Mouse (Mus musculus): ENCODE measurements around the gene Gm20481. TPM values are rescaled to one million over a fixed set of nuclear protein-coding genes. Genes with fewer than 3 reads are reported as not detected.

Gm20481 gene
- polyA plus RNA-seq, 1 experiment from 2014 or later = 0.55 TPM

DNA sequence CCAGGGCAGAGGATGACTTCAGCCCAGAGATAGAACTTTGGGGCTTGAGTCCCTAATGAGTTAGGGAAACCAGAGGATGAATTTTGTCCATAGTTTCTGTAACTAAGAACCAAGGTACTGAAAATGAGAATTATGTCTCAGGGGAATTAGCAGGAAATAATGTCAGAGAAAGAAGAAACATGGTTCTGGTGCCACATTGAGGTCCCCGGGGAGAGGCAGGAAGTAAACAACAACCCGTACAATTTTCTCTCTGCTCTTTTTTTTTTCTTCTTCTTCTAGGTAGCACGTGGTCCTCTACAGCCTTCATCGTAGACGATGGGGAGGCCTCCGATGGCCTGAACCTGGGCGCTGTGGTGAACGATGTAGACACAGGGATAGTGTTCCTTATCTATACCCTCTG, 37.4 kb upstream of the Gm20481 start:
- WGBS = 78% methylated on average over 8 of the region's 8 CpGs

DNA sequence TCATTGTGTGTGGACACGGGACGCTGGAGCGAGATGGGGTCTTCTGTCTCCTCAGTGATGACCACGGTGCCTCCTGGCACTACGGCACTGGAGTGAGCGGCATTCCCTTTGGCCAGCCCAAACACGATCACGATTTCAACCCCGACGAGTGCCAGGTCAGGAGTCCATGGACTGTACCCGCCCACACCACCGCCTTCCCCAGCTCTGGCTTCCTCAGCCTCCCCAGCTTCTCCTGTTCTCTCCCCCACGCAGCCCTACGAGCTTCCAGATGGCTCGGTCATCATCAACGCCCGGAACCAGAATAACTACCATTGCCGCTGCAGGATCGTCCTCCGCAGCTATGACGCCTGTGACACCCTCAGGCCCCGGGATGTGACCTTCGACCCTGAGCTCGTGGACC, 35.7 kb upstream of the Gm20481 start:
- Histone ChIP-seq H3K27me3 (ENCODE audit: control insufficient read depth, insufficient read depth, low read length) (no peaks in the 10 kb centered on the region), H3K9me3 (ENCODE audit: control insufficient read depth, low read length) (no peaks in the 10 kb centered on the region), H3K4me1 (ENCODE audit: control insufficient read depth in 2 of 2, insufficient read depth in 2 of 2, low read length in 2 of 2) (peaks cover 7 to 10% of the 10 kb centered on the region in 2 experiments; a peak in 3 of 4 replicates), H3K4me3 (ENCODE audit: control insufficient read depth in 1 of 2, insufficient read depth in 1 of 2, low read depth in 1 of 2, low read length in 2 of 2) (no peak overlapping the region), H3K4me2 (ENCODE audit: low read length) (no peak overlapping the region), H3K9ac (ENCODE audit: low read length) (no peak overlapping the region), H3K27ac (replicated peaks in 1 of 2; ENCODE audit: control insufficient read depth in 1 of 2, insufficient read depth in 1 of 2, low read depth in 2 of 2, low read length in 2 of 2) (no peak overlapping the region; a peak in 1 of 4 replicates), H3K36me3 (ENCODE audit: control insufficient read depth, insufficient read depth, low read length) (peaks cover 21% of the 10 kb centered on the region)
- WGBS = 70% methylated on average over 24 of the region's 24 CpGs
- ATAC-seq (ENCODE audit: insufficient number of reproducible peaks, insufficient read depth, low FRiP score, low read depth) = no peak

More for the DNA sequence above, 37.4 kb upstream of the Gm20481 start:
- H3K9ac ChIP-seq (ENCODE audit: low read length) = peak overlapping the region; percentile 89
- H3K27ac ChIP-seq (replicated peaks in 1 of 2; ENCODE audit: control insufficient read depth in 1 of 2, insufficient read depth in 1 of 2, low read depth in 2 of 2, low read length in 2 of 2) = no peak overlapping the region
- H3K36me3 ChIP-seq (ENCODE audit: control insufficient read depth, insufficient read depth, low read length) = peaks cover 21% of the 10 kb centered on the region
- no peaks in the 10 kb centered on the region for H3K9me3 ChIP-seq (ENCODE audit: control insufficient read depth, low read length)
- H3K4me2 ChIP-seq (ENCODE audit: low read length) = peak overlapping the region; percentile 99
- peak overlapping the region; percentile 77 to 84; a peak in 2 of 4 replicates for H3K4me3 ChIP-seq (ENCODE audit: control insufficient read depth in 1 of 2, insufficient read depth in 1 of 2, low read depth in 1 of 2, low read length in 2 of 2)
- no peaks in the 10 kb centered on the region for H3K27me3 ChIP-seq (ENCODE audit: control insufficient read depth, insufficient read depth, low read length)
- ATAC-seq (ENCODE audit: insufficient number of reproducible peaks, insufficient read depth, low FRiP score, low read depth) = no peak
- peaks cover 8 to 10% of the 10 kb centered on the region in 2 experiments; a peak in 3 of 4 replicates for H3K4me1 ChIP-seq (ENCODE audit: control insufficient read depth in 2 of 2, insufficient read depth in 2 of 2, low read length in 2 of 2)

DNA sequence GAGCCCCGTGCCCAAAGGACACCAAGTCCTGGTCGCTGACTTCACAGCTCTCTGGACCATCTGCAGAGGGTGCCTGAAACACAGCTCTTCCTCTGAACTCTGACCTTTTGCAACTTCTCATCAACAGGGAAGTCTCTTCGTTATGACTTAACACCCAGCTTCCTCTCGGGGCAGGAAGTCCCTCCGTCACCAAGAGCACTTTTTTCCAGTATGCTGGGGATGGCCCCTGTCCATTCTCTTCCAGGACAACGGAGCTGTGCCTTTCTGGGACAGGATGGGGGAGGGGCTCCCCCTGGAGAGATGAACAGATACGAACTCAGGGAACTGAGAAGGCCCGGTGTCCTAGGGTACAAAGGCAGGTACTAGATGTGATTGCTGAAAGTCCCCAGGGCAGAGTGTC, 34.9 kb upstream of the Gm20481 start:
- Histone ChIP-seq H3K9me3 (ENCODE audit: control insufficient read depth, low read length) (no peaks in the 10 kb centered on the region), H3K36me3 (ENCODE audit: control insufficient read depth, insufficient read depth, low read length) (peaks cover 21% of the 10 kb centered on the region), H3K4me1 (ENCODE audit: control insufficient read depth in 2 of 2, insufficient read depth in 2 of 2, low read length in 2 of 2) (peaks cover 7 to 10% of the 10 kb centered on the region in 2 experiments; a peak in 3 of 4 replicates), H3K4me3 (ENCODE audit: control insufficient read depth in 1 of 2, insufficient read depth in 1 of 2, low read depth in 1 of 2, low read length in 2 of 2) (no peak overlapping the region), H3K4me2 (ENCODE audit: low read length) (no peak overlapping the region; the same call in 1 of the 2 replicates), H3K27ac (replicated peaks in 1 of 2; ENCODE audit: control insufficient read depth in 1 of 2, insufficient read depth in 1 of 2, low read depth in 2 of 2, low read length in 2 of 2) (no peak overlapping the region), H3K27me3 (ENCODE audit: control insufficient read depth, insufficient read depth, low read length) (no peaks in the 10 kb centered on the region), H3K9ac (ENCODE audit: low read length) (no peak overlapping the region)
- 47% methylated on average over 8 of the region's 8 CpGs for WGBS
- no peak for ATAC-seq (ENCODE audit: insufficient number of reproducible peaks, insufficient read depth, low FRiP score, low read depth)

DNA sequence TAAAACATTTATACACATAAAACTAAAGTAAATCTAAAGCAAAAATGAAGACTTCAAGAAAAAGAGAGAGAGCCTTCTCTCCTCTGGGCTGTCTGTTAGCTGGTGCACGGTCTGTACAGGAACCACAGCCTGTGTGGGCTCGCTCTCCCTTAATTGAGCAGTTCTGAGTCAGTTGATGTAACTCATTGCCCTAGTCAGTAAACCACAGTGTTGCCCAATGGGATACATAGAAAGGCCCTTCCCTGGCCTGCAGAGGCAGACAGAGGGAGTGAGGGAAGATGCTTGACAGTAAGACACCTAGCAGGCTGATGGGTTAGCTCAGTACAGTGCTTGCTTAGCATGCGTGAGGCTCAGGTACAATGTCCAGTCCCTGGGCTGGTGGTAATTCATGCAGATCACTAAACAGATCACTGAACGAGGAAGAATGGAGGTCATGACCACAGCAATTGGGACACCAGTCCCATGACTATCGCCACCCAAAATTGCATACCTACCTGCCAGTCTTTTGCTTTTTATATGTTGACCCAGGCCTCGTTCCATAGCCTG, 31.7 kb upstream of the Gm20481 start:
- Histone ChIP-seq H3K27me3 (ENCODE audit: control insufficient read depth, insufficient read depth, low read length) (no peaks in the 10 kb centered on the region), H3K9me3 (ENCODE audit: control insufficient read depth, low read length) (no peaks in the 10 kb centered on the region), H3K4me1 (ENCODE audit: control insufficient read depth in 2 of 2, insufficient read depth in 2 of 2, low read length in 2 of 2) (peaks cover 3 to 6% of the 10 kb centered on the region in 2 experiments; a peak in 2 of 4 replicates), H3K4me2 (ENCODE audit: low read length) (no peak overlapping the region), H3K4me3 (ENCODE audit: control insufficient read depth in 1 of 2, insufficient read depth in 1 of 2, low read depth in 1 of 2, low read length in 2 of 2) (no peak overlapping the region), H3K9ac (ENCODE audit: low read length) (no peak overlapping the region), H3K27ac (replicated peaks in 1 of 2; ENCODE audit: control insufficient read depth in 1 of 2, insufficient read depth in 1 of 2, low read depth in 2 of 2, low read length in 2 of 2) (no peak overlapping the region), H3K36me3 (ENCODE audit: control insufficient read depth, insufficient read depth, low read length) (peaks cover 15% of the 10 kb centered on the region)
- WGBS = 81% methylated on average over 6 of the region's 6 CpGs
- ATAC-seq (ENCODE audit: insufficient number of reproducible peaks, insufficient read depth, low FRiP score, low read depth) = no peak

DNA sequence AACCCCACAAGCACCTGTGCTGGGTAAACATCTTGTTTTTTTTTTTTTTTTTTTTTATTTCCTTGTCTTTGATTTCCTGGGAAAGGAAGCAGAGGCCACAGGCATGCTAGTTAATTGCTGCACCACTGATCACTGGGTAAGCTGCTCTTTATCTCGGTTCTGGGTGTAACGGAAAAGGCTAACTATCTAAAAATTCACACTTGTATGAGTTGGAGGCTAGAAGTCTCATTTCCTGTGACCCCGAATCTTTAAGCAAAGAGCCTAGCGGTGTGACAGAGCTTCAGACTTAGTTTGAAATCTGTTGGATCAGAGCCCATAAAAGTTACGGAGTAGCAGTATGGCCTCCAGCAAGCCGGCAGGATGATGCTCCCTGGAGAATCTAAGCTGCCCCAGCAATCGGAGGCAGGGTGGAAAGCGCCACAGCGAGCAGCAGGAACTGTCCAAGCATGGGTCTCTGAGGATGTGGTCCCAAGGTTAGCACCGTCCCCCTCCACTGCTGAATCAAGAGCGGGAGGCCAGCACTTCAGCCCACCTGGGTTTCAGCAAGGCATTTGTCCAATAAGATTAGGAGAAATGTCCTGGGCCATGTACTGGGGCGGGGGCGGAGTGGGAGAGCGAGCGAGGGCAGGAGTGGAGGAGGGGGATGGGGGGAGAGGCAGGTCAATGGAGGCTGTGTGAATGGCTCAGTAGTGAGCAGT, 28.2 kb upstream of the Gm20481 start:
- H3K9ac ChIP-seq (ENCODE audit: low read length) = peak overlapping the region; percentile 64
- peak overlapping the region; percentile 29 to 31 for H3K4me3 ChIP-seq (ENCODE audit: control insufficient read depth in 1 of 2, insufficient read depth in 1 of 2, low read depth in 1 of 2, low read length in 2 of 2)
- 6% methylated on average over 15 of the region's 15 CpGs for WGBS
- peak overlapping the region; percentile 63 for H3K4me2 ChIP-seq (ENCODE audit: low read length)
- peak; percentile 32; the same call in 1 of the 2 replicates for ATAC-seq (ENCODE audit: insufficient number of reproducible peaks, insufficient read depth, low FRiP score, low read depth)
- H3K9me3 ChIP-seq (ENCODE audit: control insufficient read depth, low read length) = no peaks in the 10 kb centered on the region
- no peaks in the 10 kb centered on the region for H3K27me3 ChIP-seq (ENCODE audit: control insufficient read depth, insufficient read depth, low read length)
- H3K36me3 ChIP-seq (ENCODE audit: control insufficient read depth, insufficient read depth, low read length) = no peaks in the 10 kb centered on the region
- peak overlapping the region; percentile 66 to 75 for H3K27ac ChIP-seq (replicated peaks in 1 of 2; ENCODE audit: control insufficient read depth in 1 of 2, insufficient read depth in 1 of 2, low read depth in 2 of 2, low read length in 2 of 2)
- H3K4me1 ChIP-seq (ENCODE audit: control insufficient read depth in 2 of 2, insufficient read depth in 2 of 2, low read length in 2 of 2) = peaks cover 3 to 10% of the 10 kb centered on the region in 2 experiments; a peak in 2 of 4 replicates

DNA sequence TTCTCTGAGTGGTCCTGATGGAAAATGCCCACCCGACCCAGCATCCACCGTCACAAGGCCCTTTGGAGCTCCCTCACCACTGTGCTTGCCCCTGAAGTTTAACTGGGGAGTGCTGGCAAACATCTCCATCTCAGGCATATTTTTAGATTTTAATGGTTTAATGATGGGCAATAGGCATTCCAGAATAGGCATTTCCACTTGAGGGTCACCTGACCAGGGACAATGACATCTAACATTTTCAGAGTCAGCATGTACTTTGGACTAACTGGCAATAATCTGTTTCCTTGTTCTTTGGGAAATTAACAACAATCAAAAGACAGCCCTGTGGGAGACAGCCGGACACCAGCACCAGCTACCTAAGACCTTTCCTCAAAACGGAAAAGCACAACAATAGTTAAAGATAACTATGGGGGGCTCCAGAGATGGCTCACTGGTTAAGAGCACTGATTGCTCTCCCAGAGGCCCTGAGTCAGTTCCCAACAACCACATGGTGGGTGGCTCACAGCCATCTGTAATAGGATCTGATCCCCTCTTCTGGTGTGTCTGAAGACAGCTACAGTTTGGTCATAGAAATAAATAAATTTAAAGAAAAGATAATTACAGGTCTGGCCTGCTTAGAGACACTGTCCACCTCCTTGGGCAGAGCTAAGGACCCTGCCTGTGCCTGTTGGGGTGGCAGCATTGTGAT, 26.4 kb upstream of the Gm20481 start:
- no peak overlapping the region for H3K4me3 ChIP-seq (ENCODE audit: control insufficient read depth in 1 of 2, insufficient read depth in 1 of 2, low read depth in 1 of 2, low read length in 2 of 2)
- H3K4me2 ChIP-seq (ENCODE audit: low read length) = no peak overlapping the region
- 75% methylated on average over 4 of the region's 4 CpGs for WGBS
- no peaks in the 10 kb centered on the region for H3K27me3 ChIP-seq (ENCODE audit: control insufficient read depth, insufficient read depth, low read length)
- no peaks in the 10 kb centered on the region for H3K36me3 ChIP-seq (ENCODE audit: control insufficient read depth, insufficient read depth, low read length)
- no peak overlapping the region for H3K27ac ChIP-seq (replicated peaks in 1 of 2; ENCODE audit: control insufficient read depth in 1 of 2, insufficient read depth in 1 of 2, low read depth in 2 of 2, low read length in 2 of 2)
- no peak for ATAC-seq (ENCODE audit: insufficient number of reproducible peaks, insufficient read depth, low FRiP score, low read depth)
- H3K9ac ChIP-seq (ENCODE audit: low read length) = no peak overlapping the region
- H3K4me1 ChIP-seq (ENCODE audit: control insufficient read depth in 2 of 2, insufficient read depth in 2 of 2, low read length in 2 of 2) = peaks cover 3 to 10% of the 10 kb centered on the region in 2 experiments; a peak in 2 of 4 replicates
- H3K9me3 ChIP-seq (ENCODE audit: control insufficient read depth, low read length) = no peaks in the 10 kb centered on the region

DNA sequence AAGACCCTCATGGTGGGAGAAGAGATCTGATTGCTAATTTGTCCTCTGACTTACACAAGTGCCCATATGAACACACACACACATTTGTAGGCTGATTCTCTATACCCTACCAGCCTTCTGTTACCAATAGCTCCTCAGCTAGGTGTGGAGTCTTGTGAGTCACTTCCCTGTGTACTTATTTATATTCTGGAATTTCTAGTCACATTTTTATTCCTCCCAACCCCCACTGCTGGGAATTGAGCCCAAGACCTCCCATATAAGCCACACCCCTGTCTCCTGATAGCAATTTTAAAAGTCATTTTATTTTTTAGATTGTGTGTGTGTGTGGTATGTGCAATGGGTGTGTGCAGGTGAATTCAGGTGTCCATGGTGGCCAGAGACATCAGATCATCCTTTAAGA, 25.4 kb upstream of the Gm20481 start:
- H3K27me3 ChIP-seq (ENCODE audit: control insufficient read depth, insufficient read depth, low read length) = no peaks in the 10 kb centered on the region
- H3K9ac ChIP-seq (ENCODE audit: low read length) = no peak overlapping the region; the same call in 1 of the 2 replicates
- no peak for ATAC-seq (ENCODE audit: insufficient number of reproducible peaks, insufficient read depth, low FRiP score, low read depth)
- no peak overlapping the region for H3K4me2 ChIP-seq (ENCODE audit: low read length)
- no peaks in the 10 kb centered on the region for H3K9me3 ChIP-seq (ENCODE audit: control insufficient read depth, low read length)
- H3K27ac ChIP-seq (replicated peaks in 1 of 2; ENCODE audit: control insufficient read depth in 1 of 2, insufficient read depth in 1 of 2, low read depth in 2 of 2, low read length in 2 of 2) = no peak overlapping the region
- peaks cover 3 to 10% of the 10 kb centered on the region in 2 experiments; a peak in 2 of 4 replicates for H3K4me1 ChIP-seq (ENCODE audit: control insufficient read depth in 2 of 2, insufficient read depth in 2 of 2, low read length in 2 of 2)
- H3K4me3 ChIP-seq (ENCODE audit: control insufficient read depth in 1 of 2, insufficient read depth in 1 of 2, low read depth in 1 of 2, low read length in 2 of 2) = no peak overlapping the region
- peaks cover under 1% of the 10 kb centered on the region for H3K36me3 ChIP-seq (ENCODE audit: control insufficient read depth, insufficient read depth, low read length)
